Mouse (Mus musculus): Measurements from ENCODE around the gene Wasf1. TPM values are rescaled to one million over a fixed set of nuclear protein-coding genes. Genes with fewer than 3 reads are reported as not detected.

Gene Wasf1
- polyA plus RNA-seq (2012; rRNA removed; ENCODE audit: low replicate concordance): 3.3 and 4.0 TPM in 2 replicates

GRCm38 (mm10) chr10:40882831-40883643 is at the start of gene Wasf1, which contains the start of gene Cdc40:
Wasf1 (plus strand) TSS chr10:40883475.
Cdc40 (minus strand) TSS chr10:40883311.

Other genes starting within 250 kb of the Wasf1 start
- 3.1 and 4.6 TPM in 2 replicates for gene Mettl24, start 200.2 kb upstream of the Wasf1 start, polyA plus RNA-seq (2012; rRNA removed; ENCODE audit: low replicate concordance)
- gene Cdc40, start 164 bp upstream of the Wasf1 start, polyA plus RNA-seq (2012; rRNA removed; ENCODE audit: low replicate concordance): 21.7 and 24.0 TPM in 2 replicates
- not detected in 2 replicates for gene Gpr6, start 188.8 kb downstream of the Wasf1 start, polyA plus RNA-seq (2012; rRNA removed; ENCODE audit: low replicate concordance)

Measured in mammary gland, adult 2 months (tissue).